Mouse (Mus musculus) brain, embryonic 14.5 days (tissue): ENCODE results near the gene Fasn. TPM values are rescaled to one million over a fixed set of nuclear protein-coding genes. Genes with fewer than 3 reads are reported as not detected.
"Not testable (repeated sequence)": the region's sequence is repeated elsewhere in the genome, so short reads cannot be mapped to it uniquely, and the experiment has no call there.

ENCODE experiments used
- DNase-seq: peaks from one replicate; pipeline ENCODE4 v3.0.0-alpha.2; 2011; ENCODE audit warnings: low read depth
- CTCF ChIP-seq: fragments of 200-500 bp; IDR thresholded peaks from 2 replicates; pipeline ENCODE4 v1.5.1; 2012; ENCODE audit warnings: inconsistent platforms, mild to moderate bottlenecking, moderate library complexity, borderline replicate concordance; ENCODE audit not compliant: insufficient read depth, insufficient read length; ENCODE audit errors: extremely low read depth
- POLR2A ChIP-seq: fragments of 200-500 bp; IDR thresholded peaks from 2 replicates; pipeline ENCODE4 v1.6.1; 2012; ENCODE audit warnings: mild to moderate bottlenecking, inconsistent platforms, borderline replicate concordance; ENCODE audit not compliant: poor library complexity, insufficient read depth, insufficient read length, severe bottlenecking; ENCODE audit errors: extremely low read depth
- polyA plus RNA-seq: library from polyadenylated mRNA; depleted of rRNA; stranded (reverse); fragments of >200 nt; gene quantifications from 2 replicates; pipeline ENCODE4 v1.2.3, GENCODE M21; 2012

Gene Fasn
- polyA plus RNA-seq, 1 experiment, result 471 TPM

GRCm38 (mm10) chr11:120850331-120851030 is 26.1 kb upstream of the Fasn start:
- TF ChIP-seq POLR2A (no peak), CTCF (no peak)
- DNase-seq, result no peak

DNA sequence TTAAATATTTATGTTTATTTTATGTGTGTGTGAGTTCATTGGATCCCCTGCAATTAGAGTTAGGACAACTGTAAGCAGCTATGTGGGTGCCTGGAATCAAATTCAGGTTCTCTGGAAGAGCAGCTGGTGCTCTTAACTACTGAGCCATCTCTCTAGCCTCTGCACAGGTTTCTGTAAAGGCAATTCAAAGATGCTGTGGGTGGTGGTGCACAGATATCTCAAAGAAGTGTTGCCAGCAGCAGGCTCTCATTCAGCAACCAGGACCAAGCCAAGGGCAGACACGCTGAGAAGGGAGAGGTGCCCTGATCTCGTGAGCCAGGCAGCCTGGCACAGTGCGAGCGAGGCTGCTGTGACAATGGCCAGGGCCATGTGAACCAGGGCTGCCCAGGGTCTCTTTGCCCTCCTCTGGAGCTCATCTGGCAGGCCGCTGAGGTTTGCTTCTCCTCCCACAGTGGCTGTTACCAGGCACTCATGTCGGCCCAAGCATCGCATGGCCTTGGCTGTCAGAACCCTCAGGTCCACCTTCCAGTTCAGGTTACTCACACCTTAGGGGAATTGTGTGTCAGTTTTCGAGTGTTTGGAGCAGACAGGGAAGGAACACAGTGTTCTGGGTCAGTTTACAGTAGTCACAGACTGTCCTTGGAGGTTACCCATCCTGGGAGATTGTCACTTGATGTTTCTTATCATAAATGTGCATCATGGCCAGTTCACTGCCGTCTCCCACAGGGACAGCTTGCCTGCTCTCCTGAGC is 22.6 kb upstream of the Fasn start:
- TF ChIP-seq CTCF (no peak), POLR2A (no peak)

GRCm38 (mm10) chr11:120844329-120844728 is 20.0 kb upstream of the Fasn start:
- no peak for TF ChIP-seq CTCF
- TF ChIP-seq POLR2A, result no peak
- no peak for DNase-seq

More for the DNA sequence above, 22.6 kb upstream of the Fasn start:
- DNase-seq, result no peak

GRCm38 (mm10) chr11:120833555-120834280 is 9.4 kb upstream of the Fasn start:
- TF ChIP-seq CTCF (no peak), POLR2A (no peak)
- DNase-seq, result peak; percentile 92

DNA sequence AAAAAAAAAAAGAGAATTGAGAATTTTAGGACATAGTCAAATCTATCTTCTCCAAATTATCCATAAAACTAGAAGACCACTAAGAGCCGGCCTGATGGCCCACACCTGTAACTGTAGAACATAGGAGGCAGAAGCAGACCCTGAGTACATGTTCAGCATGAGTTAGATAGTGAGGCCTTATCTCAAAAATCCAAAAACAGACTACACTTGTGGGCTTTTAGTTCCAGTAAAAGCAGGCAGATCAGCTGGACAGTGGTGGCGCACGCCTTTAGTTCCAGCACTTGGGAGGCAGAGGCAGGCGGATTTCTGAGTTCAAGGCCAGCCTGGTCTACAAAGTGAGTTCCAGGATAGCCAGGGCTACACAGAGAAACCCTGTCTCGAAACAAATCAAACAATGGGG is 8.6 kb upstream of the Fasn start:
- not testable (repeated sequence) for DNase-seq

GRCm38 (mm10) chr11:120831659-120832440 is 7.5 kb upstream of the Fasn start:
- TF ChIP-seq CTCF (no peak), POLR2A (no peak)
- DNase-seq, result no peak

GRCm38 (mm10) chr11:120830686-120831085 is 6.3 kb upstream of the Fasn start:
- no peak for TF ChIP-seq POLR2A
- TF ChIP-seq CTCF, result no peak
- no peak for DNase-seq

GRCm38 (mm10) chr11:120829757-120830532 is 5.6 kb upstream of the Fasn start:
- DNase-seq, result no peak
- TF ChIP-seq CTCF, result no peak
- no peak for TF ChIP-seq POLR2A

GRCm38 (mm10) chr11:120828416-120828815 is 4.1 kb upstream of the Fasn start:
- TF ChIP-seq POLR2A (no peak), CTCF (no peak)
- DNase-seq, result no peak

- DNase-seq, result no peak
- TF ChIP-seq CTCF (no peak), POLR2A (no peak)
These were observed 1.9 kb upstream of the Fasn start for GRCm38 (mm10) chr11:120826016-120826953.

DNA sequence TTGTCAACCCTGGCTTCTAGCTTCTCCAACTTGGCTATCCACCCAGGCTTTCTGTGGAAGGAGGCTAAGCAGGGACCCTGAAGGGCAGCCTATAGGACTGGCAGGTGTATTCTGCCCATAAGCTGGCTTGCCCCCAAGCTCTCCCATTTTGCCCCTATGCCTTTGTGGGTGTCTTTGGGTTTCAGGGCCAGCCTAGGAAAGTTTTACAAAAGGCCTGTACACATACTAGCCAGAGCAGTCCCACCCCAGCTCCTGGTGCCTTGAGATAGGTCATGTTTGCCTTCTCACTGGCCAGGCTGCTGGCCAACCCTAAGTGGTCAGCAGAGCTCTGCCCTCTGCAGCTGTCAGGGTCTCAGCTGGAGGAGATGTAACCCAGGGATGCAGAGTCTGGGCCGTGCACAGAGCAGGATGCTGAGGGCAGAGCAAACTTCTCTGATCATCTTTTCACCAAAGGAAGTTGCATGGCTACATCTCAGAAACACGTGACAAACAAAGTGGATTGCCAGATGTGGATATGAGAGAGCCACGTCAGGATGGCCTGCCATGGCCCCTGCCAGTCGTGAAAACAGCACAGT is 1.0 kb upstream of the Fasn start:
- no peak for DNase-seq
- TF ChIP-seq POLR2A (no peak), CTCF (no peak)
